Mouse (Mus musculus): ENCODE results near the gene Clec16a.
A peak's percentile ranks its signal among the peaks of the same experiment; 100 is the strongest.

Gene Clec16a

GRCm38 (mm10) chr16:10771769-10772510 is 226.8 kb downstream of the Clec16a start:
- no peak for DNase-seq

GRCm38 (mm10) chr16:10773543-10773942 is 228.4 kb downstream of the Clec16a start:
- DNase-seq = no peak

GRCm38 (mm10) chr16:10774726-10775125 is 229.6 kb downstream of the Clec16a start:
- no peak for DNase-seq

GRCm38 (mm10) chr16:10776322-10776721 is 231.2 kb downstream of the Clec16a start:
- DNase-seq = no peak

GRCm38 (mm10) chr16:10777579-10778160 is 232.5 kb downstream of the Clec16a start:
- DNase-seq = no peak

DNA sequence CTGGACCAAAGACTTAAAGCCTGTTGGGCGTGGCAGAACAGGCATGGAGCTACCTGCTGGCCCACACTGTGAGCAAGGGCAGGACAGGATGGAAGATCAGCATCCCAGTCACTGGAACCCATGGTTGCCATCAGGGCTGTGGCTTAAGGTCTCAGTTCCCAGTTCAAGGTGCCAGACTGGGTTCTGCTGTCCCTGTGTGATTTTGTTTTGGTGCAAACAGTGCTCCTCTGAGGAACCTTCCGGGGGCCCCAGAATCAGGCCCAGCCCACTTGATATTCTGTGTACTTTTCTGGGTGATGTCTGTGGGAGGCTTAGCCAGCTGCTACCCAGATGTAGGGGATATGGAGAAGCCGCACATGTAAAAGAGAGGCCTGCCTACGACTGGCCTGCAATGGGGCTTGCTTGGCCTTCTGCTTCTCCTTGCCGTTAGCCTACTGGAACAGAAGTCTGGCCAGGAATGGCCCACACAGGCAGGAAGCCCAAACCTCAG is 235.5 kb downstream of the Clec16a start:
- DNase-seq = no peak

GRCm38 (mm10) chr16:10781862-10782371 is 236.8 kb downstream of the Clec16a start:
- DNase-seq = no peak

- peak; percentile 24 for DNase-seq
These were observed 237.4 kb downstream of the Clec16a start for GRCm38 (mm10) chr16:10782377-10783151.

DNA sequence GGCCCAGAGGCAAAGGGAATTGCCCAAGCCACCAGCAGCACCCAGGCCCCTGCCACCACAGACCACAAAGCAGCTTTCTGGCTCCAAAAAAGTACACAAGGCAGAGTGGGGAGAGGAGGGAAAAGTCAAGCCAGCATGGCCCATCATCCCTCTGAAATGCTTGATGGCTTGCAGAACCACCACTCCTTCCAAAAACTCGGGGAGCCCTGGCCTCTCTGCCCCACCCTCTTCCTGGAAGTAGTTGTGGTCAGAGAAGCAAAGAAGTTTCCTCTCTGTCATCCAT is 238.0 kb downstream of the Clec16a start:
- no peak for DNase-seq

DNA sequence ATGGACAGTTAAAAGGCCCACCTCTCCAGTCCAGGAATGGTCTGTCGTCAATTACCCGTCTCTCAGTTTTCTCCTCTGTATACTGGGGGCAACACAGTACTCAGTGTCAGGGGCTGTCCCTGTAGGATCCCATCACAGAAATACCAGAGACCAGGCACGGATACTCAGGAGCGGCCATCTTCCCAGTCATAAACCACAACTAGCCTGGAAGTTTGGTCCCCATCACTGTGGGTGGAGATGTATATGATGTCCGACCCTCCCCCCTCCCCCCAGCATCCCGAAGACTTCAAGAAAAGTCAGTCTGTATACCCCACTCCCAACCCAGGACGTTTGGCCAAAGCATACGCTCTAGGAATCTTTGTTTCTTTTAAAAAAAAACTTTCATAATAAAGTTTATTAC is 238.3 kb downstream of the Clec16a start:
- DNase-seq = no peak

GRCm38 (mm10) chr16:10783883-10784792 is 239.0 kb downstream of the Clec16a start:
- peak; percentile 47 for DNase-seq

DNA sequence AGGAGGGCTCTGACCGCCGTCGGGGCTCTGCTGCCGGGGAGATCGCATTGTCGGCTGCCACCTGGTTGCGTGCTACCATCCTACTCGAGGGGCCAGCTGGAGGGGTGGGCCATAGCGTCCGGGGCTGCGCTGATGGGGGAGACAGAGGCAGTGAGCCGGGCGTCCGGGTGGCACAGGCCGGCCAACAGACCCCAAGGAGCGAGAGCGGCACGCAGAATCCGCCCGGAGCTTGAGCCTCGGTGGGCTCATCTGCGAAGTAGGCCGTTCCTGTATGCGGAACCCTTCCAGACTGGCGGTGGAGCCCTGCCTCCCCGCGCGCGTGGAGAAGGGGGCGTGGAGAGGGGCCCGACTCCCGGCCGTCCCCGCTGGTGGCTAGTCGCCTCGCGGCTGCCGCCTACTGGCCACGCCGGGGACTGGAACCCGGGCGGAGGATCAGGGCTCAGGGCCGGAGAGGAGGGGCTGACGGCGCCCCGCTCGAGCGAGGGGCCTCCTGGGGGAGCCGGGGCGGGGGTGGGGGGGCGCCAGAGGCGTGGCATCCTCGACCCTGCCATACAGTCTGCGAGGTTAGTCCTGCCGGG is 239.7 kb downstream of the Clec16a start:
- peak; percentile 90 for DNase-seq

- peak; percentile 88 for DNase-seq
These were observed 240.5 kb downstream of the Clec16a start, which contains the start of gene Socs1 for GRCm38 (mm10) chr16:10785371-10786231. Gene Socs1, minus strand, starts transcription at chr16:10785536.

DNA sequence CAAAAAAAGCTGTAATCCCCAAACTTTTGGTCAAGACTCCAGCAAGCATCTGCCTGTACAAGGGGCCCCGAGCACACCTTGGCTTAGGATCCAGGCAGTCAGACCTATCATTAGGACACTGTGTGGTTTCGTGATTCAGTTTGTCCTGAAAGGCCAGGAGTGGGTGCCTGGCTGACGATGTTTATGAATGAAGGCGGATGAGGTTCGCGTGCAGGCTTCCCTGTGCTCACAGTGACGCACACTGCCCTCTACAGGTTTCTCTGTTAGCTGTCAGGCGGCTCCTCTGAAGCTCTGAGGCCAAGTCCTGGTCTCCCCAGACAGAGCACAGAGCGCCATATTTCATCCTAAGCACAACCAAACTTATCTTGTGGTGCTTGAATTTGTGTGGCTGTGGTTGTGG is 241.1 kb downstream of the Clec16a start:
- peak; percentile 81 for DNase-seq

DNA sequence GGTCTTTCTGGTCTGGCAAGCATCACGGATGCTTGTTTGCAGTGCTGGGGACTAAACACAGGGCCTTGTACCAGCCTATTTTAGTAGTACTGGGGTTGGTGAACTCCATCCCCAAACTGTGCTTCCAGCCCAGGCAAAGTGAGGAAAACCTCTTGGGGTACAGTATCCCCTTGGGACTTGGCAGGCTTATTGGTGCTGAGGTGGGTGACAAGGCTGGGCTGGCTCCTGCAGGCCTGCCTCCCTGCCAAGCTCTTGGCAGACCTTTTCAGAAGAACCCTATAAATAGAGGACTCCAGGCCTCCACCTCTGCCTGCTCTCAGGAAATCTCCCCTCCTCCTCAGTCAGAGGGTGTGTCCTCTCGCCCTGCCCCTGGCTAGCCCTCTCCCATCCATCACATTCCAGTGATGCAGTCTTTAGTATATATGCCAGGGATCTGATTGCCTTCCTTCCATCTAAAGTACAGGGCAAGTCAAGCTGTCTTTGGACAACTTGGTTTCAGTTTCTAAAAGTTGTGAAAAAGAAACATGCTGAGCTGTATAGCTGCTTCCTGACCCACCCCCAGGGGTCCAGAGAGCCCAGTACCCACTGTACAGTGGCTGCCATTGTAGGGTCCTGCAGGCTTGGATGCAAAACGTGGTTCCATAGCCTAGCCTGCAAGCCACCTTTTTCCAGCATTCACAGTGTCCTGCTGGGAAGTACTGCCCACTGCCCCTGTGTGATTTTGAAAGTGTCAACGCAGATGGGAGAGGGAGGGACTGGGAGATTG is 241.8 kb downstream of the Clec16a start:
- DNase-seq = no peak

DNA sequence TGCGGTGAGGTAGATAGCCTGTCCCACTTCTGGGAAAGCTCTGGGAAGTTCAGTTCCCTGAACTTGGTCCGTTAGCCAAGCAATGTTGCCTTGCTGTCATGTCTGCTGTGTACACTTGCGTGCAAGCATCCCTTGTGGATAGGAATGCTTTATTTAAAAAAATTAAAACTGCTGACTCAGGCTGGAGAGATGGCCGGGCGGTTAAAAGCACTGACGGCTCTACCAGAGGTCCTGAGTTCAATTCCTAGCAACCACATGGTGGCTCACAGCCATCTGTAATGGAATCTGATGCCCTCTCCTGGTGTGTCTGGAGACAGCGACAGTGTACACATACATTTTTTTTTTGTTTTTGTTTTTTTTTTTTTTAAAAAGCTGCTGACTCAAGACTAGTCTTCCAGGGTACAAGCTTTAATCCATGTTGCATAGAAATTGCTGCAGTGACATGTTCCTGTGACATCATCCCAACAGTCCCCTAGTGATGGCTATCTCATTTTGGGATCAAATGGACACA is 242.5 kb downstream of the Clec16a start:
- no peak for DNase-seq

GRCm38 (mm10) chr16:10788271-10788670 is 243.1 kb downstream of the Clec16a start, which contains the start of gene Tnp2:
Gene Tnp2, minus strand, starts transcription at chr16:10788660.
- no peak for DNase-seq

DNA sequence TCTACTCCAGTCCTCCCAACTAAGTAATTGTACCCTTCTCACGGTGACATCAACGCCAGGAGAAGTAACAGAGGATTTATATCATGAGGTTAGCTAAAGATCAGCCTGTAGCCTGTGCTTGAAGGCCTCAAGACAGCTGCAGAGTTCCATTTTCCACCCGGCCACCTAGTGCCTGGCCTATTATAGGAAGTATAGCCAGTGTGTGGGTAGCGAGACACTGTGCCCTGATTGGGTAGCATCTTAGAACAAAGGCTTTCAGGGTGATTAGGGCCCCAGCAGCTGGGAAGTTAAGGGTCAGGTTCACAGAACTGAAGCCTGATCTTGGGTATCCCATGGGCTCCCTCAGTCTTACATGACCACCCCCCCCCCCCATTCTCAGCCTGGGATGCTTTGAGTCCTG is 243.7 kb downstream of the Clec16a start:
- DNase-seq = no peak

DNA sequence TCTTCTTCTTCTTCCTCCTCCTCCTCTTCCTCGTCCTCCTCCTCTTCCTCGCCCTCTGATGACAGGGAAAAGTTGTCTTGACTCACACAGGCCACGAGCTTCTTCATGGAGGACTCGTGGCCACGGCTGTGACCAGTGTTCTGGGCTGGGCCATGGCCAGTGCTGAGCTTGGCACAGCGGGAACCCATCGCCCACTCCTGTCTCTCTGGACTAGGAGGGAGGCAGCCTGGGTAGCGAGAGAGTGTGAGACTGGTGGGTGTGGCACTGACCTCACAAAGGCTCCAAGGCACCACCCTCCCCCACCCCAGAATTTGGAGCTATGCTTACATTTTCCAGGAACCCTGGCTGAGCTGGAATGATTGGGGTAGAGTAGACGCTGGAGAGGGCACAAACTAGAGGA is 245.6 kb downstream of the Clec16a start, which contains the start of gene Prm3:
TSS of gene Prm3 (minus strand) at position 213 of the 400 bp plus-strand sequence.
- DNase-seq = no peak
